Mouse (Mus musculus): ENCODE results near the gene Rab39.

DNA sequence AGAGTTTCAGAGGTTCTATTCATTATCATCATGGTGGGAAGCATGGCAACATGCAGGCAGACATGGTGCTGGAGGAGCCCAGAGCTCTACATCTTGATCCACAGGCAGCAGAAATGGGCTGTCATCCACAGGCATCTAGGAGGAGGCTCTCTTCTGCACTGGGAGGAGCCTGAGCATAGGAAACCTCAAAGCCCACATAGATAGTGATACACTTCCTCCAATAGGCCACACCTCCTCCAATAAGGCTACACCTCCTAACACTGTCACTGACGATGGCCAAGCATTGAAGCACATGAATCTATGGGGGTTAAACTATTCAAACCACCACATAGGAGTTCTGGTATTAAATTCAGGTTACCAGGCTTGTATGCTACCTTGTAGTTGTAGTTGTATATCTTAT lies 12.3 kb downstream of the Rab39 start:
- no peak for TF ChIP-seq CTCF (IDR thresholded peaks at IDR 0.05; ENCODE audit: low read depth)
- TF ChIP-seq EP300 (IDR thresholded peaks at IDR 0.05; ENCODE audit: low read depth), result no peak

Data from liver, postnatal 0 days (tissue).